Mouse (Mus musculus) embryo, embryonic 11.5 days (tissue): ENCODE results near the gene Stip1.
A peak's percentile ranks its signal among the peaks of the same experiment; 100 is the strongest.
"Not testable (repeated sequence)": the region's sequence is repeated elsewhere in the genome, so short reads cannot be mapped to it uniquely, and the experiment has no call there.

Source experiments
- DNase-seq: peaks from one replicate; pipeline ENCODE4 v3.0.0-alpha.2; 2012; ENCODE audit warnings: low read depth, low spot score

Gene Stip1

DNA sequence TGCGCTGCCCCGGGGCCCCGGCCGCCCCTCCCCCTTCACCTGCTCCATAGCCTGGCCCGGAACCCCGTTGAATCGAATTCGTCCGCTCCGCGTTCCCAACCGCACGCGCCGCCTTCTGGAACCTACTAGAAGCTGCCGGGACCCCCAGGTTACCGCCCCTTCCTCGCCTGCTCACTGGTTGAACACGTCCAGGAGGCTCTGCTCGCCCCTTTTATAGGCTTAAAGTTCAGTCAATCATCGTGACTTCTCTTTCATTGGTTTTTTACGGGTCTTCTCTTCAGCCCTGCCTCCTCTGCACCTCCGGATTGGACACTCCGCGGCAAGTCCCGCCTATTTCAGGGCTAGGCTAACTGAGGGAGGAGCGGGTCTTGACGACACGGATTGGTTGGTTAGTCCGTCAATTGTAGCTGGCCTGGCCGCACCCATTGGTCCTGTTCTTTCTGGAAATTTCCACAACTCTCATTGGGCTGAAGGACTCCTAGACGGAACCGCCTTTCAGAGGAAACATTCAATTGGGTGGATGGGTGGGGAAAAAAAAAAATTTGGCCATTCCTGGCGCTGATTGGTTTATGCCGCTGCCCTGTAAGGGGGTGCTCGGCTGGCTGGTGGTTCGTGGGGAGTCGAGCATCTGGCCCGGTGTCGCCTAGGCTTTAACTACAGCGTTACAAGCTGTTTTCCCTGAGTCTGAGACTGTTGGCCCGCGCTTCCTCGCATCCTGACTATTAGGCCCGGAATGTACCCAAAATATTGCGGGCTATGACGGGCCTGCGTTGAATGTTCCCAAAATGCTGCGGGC, at the start of gene Stip1:
Gene Stip1, minus strand, starts transcription at position 127 of the 796 bp plus-strand sequence.
- peak; percentile 99 for DNase-seq

DNA sequence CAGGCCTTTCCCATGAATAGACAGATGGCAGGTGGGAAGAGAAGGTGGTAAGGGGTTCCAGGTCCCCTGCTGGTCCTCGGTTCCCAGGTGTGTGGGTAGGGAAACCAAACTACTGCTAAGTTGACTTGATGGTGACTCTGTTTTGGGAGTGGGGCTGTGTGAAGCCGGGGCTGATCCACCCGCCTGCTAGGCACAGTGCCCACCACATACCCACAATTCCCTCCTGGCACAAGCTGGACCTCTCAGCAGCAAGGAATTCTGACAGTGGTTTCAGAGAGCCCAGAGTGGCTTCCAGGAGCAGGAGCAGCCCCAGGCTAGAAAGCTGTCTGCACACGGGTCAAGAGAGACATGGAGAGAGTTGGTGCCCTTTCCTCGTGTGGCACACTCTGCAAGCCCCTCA, 49.3 kb upstream of the Stip1 start:
- no peak for DNase-seq

DNA sequence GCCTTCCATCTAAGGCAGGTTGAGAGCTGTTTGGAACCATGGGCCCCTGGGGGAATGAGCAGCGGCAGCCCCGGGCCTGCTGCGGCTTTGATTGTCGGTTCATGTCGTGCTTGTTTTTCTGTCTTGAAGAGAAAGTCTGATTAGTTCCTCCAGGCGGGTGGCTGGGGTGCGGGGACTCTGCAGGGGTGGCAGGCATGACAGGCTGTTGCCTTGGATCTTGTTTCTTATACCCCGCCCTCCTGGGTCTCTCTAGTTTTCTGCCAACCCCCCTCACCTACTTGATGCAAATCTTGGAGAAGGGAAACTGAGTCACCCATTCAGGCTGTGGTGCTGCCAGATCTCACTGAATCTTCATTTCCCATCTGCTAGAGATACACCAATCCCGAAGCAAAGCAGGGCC, 48.8 kb upstream of the Stip1 start:
- no peak for DNase-seq

DNA sequence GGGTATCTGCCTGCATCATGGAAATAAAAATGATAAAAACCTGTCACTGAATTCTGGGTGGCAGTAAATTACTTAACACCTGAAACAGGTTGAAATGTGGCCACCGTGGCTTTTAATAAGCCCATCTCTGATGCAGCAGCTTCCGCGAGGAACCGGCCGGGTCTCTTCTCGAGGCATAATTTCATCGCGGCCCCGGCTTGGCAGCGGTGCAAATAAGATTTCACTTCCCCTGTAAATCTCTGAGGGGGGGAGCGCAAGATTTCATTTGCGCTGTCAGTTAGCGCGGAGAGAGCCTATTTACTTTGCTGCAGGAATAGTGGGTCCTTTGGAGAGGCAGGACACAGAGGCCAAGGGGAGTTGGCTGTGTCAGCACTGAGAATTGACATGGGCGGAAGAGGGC, 45.0 kb upstream of the Stip1 start:
- DNase-seq = no peak

DNA sequence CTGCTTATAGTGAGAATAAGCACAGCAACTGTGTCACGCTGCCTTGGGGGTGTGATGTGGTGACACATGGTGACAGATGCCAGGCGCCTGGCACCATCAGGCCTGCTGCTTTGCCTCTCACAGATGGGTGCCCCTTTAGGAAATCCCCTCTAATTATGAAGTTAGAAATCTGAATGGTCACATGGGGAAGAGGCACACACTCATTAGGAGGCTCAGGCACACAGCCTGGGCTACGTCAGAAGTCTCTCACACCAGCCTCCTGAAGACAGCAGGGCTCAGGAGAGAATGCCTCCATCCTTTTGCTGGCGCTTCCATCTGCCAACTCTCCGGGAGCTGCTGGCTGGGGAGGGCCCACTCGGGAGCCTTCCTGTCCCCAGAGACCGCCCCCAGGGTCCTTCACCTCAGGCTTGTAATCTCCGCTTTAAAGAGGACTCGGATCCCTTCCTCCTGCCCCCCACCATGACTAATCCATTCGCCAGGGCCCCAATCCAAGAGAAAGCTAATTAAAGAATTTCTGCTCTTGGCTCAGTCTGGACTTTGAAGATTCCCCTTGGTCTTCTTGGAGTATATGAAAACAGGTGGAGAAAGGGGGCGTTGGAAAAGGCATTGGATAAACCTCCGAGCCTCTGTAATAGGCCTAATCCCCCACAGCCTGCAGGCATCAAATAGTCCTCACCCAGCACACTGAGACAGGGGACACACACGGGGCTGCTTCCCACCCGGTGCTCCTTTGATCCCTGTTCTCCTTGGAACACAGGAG, 43.4 kb upstream of the Stip1 start:
- no peak for DNase-seq

DNA sequence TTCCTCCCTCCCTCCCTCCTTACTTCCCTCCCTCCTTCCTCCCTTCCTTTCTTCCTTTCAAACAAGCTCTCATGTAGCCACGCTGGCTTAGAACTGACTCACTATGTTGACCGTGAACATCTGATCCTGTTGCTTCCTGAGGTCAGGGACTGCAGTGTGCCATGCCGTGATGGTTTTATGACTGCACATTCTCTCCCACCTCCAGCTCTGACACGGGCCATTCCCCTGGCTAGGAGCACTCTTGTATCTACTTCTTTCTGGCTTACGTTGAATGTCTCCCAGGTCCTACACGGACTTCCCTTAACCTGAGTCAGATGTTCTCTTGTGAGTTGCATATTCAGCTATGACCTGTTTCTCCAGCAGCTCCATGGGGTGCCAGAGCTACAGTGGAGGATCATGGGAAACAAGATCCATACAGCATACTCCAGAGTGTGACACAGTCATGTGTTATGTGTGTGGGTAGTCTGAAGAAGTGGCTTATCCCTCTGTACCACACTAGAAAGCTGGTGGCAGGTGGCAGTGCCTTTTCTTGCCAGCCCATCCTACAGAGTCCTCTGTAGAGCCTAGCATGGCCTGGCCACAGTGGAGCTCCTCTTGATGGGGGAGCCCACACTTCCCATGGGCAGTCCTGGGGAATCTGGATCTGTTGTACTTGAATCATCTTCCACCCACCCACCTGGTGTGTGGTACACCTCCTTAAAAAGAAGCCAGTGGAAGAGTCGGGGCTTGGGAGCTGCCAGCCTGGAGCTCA, 41.9 kb upstream of the Stip1 start:
- DNase-seq = no peak

DNA sequence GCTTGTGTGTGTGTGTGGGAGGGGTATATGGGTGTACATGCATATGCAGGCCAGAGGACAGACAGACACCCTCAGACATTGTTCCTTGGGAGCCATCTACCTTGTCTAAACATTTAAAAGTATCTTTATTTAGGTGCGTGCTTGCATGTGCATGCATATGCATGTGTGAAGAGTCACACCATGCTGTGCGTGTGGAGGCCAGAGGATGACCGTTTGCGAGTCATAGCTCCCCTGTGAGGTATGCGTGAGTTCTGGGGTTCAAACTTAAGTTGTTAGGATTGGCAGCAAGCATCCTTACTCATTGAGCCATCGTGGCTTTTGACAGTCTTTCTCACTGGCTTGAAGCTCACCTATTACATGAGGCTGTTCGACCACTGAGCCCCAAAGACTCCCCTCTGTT, 38.5 kb upstream of the Stip1 start:
- DNase-seq = no peak

DNA sequence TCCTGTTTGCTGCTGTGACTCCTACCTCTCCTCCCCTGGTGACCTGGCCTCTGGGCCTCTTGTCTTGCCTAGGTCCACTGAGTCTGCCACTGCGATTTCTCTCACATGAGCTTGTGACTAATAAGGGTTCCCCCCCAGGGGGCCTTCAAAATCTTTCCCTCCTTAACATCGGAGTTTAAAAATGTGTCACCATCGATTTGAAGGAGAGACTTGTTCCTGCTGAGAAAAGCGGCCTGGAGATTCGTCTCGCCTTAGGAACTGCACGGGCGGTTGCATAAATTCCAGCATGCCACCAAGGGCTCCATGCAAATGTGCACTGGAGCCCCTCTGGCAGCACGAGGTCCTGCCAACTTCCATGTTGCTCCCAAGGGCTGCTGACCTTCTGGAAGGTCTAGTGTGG, 37.9 kb upstream of the Stip1 start:
- DNase-seq = no peak

DNA sequence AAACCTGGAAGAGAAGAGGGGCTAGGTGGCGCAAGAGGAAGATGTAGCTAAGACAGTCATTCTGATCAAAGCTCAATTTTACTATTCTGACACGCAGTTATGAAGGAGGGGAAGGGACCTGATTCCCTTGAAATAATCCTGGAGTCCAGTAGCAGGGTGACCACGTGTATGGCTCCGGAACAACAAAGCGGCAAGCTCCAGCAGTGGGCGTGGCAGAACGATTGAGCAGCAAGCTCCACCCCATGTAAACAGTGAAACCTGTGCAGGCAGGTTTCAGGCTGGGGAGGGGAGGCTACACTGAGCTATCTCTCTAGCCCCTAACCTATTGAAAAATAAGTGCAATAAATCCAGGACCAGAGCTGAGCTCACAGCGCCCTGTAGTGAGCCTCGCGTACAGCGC, 35.6 kb upstream of the Stip1 start:
- not testable (repeated sequence) for DNase-seq

DNA sequence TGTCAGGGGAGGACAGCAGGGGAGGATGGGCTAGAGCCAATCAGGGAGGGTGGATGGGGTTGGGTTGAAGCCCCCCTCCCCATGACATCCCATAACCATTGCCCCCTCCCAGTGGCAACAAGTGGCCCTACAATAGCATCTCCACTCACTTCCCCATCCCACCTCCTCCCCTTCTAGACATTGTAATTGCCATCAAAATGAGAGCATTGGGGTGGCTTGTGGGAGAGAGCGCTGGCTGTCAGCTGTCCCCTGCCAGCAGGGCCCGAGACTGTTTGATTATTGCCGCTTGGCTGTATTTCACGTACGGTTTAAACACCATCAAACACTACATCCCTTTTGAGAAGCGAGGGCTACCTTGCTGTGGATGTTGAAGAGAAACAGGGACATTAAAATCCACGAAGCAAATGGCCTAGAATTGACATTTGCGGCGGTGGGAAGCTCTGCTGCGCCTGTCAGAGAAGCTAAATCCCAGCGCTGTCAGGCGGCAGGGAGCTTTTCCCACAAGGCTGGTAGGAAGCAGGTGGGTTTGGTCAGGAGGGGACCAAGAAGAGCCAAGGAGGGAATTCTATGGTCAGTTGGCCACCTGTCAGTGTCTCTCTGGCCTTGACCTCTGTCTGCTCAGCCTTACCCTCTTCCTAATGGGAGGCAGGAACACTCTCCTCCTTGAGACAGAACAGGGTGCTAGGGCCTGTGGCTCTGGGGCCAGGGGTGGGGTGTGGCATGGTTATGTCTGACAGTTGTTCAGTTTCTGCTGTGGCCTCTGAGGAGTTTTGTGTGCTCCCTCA, 34.4 kb upstream of the Stip1 start:
- DNase-seq = no peak

DNA sequence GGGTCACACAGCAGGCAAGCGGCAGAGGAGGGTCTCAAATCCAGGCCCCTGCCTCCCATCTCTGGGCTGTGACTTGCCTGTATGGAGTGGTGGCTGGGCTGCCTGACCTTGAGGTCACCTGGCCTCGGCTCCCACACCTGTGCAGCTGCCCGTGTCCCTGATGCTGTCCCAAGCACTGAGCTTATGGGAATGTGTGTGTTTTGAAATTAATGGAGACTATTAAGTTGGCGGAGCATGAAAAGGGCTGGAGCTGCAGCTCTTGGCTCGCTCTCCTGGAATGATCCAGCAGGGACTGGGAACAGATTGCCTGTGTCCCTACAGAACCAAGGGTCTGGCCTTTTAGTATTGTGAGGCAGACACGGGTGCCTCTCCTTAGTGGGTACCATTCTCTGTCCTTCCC, 32.5 kb upstream of the Stip1 start:
- no peak for DNase-seq

DNA sequence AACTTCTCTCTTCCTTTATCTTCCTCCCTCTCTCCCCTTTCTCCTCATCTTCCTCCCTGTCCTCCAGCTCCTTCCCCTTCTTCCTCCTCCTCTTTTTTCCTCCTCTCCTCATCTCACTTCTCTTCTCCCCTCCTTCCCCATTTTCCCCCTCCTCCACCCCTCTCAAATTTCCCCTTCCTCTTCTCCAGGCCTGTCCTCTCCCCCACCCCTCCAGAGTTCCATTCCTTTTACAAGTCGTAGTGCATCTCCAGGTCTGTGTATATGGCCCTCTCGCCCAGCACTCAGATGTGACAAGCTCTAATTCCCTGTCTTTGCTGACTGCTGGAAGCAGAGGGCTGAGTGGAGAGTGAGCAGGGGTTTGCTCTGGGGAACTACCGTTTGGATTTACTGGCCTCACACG, 31.0 kb upstream of the Stip1 start:
- no peak for DNase-seq

DNA sequence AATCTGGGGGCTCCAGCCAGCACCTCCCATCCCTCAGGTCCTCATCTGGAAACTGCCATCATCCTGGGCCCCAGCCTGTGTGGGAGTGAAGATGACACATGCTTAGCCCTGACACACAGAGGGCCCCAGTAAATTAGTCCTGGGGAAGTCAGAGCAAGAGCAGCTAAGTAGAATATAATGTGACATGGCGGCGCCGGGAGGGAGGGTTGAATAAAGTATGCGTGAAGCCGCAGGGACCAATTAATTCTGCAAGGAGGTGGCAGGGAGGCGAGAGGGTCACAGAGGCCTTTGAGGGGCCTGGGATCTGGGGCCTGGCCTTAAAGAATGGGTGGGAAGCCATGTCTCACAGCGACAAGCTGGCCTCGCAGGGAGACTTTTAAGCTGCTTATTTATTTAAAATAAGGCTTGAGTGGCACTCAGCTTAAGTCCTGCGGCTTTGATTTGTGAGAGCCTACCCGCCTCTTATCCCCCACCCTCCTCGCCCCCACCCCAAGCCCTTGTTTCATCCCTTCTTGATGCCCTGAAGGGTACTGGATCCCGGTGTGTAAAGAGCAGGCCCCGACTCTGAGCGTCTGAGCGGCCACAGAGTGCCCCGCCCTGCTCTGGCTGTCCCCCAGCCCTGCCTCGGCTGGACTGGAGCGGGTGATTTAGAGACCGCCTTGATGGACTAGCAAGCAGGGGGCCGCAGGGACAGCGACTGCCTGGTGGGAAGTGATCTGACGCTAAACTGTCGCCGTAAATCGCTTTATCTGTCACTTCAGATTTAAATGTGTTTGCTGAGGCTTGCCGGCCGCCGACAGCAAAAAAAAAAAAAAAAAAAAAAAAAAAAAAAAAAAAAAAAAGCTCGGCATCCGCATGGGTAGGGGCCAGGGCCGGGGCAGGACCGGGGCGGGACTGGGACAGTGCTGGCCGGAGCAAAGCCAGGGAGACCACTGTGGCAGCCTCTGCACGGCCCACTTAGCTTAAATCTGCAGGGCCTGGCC, 30.3 kb upstream of the Stip1 start:
- DNase-seq = peak; percentile 54

DNA sequence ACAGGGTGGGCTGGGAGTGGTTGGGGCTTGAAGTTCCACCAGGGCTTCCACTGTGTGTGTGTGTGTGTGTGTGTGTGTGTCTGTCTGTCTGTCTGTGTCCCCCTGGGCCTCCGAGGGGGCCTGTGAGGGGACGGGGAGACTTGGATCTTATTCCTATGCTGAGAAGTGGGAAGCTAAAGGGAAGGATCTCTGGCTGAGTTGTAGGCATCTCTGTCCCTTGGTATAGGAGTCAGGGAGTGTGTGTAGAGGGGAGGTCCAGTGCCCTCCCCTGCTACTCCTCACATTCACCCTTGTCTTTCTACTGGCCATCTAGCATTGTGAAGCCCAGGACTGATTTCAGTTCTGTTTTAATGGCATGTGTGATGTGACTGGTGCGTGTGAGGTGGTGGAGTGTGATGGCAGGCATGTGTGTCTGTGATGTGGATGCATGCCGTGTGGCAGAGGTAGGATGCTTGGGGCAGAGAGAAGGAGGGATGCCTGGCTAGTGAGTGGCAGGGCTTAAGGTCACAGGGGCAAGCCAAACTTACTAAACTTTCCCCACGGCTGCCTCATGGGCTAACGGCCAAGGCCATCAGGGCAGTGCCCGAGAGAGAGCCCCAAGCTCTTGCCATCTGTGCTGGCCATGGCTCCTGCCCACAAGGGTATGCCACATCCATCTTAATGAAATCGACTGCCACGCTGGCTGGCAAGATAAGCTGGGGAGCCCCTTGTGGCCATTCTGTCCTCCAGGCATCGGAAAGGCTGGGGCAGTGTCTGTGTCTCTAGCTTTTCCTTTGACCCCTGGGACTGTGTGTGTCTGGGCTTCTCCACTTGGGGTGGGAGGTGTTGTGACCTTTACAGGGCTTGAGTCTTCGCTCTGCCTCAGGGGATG, 29.1 kb upstream of the Stip1 start:
- no peak for DNase-seq

DNA sequence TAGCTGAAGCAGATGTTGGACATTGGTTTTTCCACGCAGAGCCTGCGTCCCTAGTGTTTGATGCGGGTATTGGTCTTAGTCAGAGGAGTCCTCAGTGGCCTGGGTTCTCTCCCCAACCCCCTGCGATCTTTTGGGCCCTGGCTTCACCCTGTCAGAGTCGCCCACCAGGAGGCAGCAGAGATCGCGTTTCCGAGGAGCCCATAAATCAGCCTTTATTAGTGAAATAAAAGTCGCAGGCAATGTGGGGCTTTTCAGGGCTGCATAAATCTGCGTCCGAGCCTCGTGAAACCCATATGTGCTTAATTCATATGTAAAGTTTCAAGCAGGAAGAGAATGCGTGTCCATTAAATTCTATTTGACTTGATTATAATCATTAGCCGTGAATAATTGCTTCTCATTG, 28.4 kb upstream of the Stip1 start:
- peak; percentile 73 for DNase-seq

DNA sequence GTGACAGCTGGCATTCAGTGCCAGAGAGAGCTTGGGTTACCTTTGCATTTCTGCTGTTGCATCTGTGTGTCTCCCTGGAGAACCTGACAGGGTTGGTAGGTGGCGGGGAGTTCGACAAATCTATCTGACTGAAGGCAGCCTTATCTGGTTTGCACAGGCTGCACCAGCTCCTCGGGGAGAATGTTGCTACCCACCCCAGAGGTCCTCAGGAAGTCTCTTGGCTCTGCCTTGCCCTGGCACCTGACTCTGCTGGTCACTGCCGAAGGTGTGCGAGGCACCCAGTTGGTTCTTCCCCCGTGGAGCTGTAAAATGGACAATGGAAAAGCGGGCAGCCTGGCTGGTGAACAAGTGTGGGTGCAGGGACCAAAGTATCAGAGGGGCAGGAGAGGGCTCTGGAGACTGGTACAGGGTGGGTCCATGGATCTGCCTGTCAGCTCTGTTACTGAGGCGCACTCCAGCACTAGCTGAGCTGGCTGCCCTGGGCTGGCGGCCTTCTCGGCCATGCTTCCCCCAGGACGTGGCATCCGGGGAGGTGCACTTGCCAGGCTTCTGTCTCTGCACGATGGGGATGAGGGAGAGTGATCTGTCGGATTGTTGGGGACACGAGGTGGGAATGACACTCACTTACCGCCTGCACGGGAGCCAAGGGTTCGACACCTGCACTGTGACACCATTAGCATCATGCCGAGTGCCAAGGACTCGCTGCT, 27.7 kb upstream of the Stip1 start:
- DNase-seq = no peak

DNA sequence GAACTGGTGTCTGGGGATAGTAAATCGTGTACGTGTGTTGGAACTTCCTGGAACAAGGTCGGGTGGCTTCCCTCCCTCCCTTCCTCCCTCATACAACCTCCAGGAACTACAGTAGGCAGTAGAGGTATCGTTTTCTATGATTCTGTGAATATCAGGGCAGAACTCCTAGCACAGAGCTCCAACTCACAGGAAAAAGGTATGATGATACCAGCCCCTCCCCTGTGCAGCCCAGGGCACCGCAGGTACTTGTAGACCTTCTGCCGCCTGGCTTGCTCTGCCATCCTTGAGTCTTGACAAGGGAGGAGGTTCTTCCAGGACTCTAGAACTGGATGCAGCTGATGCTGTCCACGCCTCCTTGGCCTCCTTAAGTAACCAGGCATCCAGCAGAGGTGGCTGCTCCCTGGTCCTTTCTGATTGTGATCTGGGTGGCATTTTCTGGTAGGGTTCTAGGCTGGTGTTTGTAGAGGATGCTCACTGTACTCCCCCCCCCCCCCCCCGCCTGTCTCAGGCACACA, 27.1 kb upstream of the Stip1 start:
- DNase-seq = no peak

DNA sequence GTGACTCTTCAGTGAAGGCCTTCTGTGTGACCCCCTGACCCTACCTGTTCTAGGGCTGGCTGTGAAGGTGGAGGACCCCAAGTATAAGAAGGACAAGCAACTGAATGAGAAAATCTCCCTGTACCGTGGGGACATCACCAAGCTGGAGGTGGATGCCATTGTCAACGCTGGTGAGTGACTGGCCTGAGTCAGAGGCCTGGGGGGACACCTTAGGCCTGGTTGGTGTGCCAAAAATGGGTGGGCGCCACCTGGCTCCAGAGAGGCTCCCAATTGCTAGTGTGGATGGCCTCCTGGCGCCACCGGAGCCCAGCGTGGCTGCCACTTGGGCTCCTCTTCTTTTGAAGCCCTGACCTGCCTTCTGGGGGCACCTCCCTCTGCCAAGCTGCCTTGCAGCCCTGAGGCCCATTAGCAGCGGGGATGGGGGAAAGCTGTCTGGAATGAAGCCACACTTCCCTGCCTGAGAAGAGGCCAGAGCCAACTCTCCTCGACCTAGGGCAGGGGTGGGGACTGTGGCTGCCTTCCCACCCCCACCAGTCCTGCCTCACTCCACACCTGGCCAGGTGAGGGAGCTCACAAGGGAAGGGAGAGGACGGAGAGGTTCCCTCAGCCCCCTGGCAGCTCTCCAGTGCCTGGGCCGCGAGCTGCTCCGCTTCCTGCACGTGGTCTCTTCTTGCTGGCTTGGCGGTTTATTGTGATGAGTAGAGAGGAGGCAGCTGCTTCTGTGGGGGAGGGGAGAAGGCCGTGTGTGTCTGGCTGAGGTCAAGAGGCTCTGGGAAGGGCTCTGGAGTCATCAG, 26.5 kb upstream of the Stip1 start:
- no peak for DNase-seq
